Mouse (Mus musculus) gastrocnemius, postnatal 4 days (tissue): ENCODE measurements around the gene Fam228a. TPM values are rescaled to one million over a fixed set of nuclear protein-coding genes. Genes with fewer than 3 reads are reported as not detected.
A peak's percentile ranks its signal among the peaks of the same experiment; 100 is the strongest.

Source experiments
- DNase-seq, 2 experiments: peaks; one replicate each; pipeline ENCODE4 v3.0.0; 2021 to 2022; ENCODE audit warnings: low spot score in 2 of 2, mixed read lengths in 2 of 2
- total RNA-seq, 2 experiments: library from RNA; stranded (reverse); gene quantifications; 2 replicates each; pipeline ENCODE4 v1.2.3; 2021

Gene Fam228a
- total RNA-seq, 2 experiments from 2014 or later: 0.23 to 0.49 TPM

GRCm38 (mm10) chr12:4719066-4719761 is 19.0 kb downstream of the Fam228a start:
- DNase-seq: no peak

- no peak for DNase-seq
These were observed 20.8 kb downstream of the Fam228a start for GRCm38 (mm10) chr12:4717417-4717816.

- DNase-seq: no peak
These were observed 22.6 kb downstream of the Fam228a start for GRCm38 (mm10) chr12:4715606-4716005.

GRCm38 (mm10) chr12:4713361-4713760 is 24.9 kb downstream of the Fam228a start:
- DNase-seq: no peak

- DNase-seq: no peak
These were observed 28.3 kb downstream of the Fam228a start for GRCm38 (mm10) chr12:4709926-4710325.

- DNase-seq: no peak
These were observed 29.2 kb downstream of the Fam228a start for GRCm38 (mm10) chr12:4708881-4709604.

- no peak for DNase-seq
These were observed 29.9 kb downstream of the Fam228a start for GRCm38 (mm10) chr12:4708296-4708695.

GRCm38 (mm10) chr12:4707488-4708017 is 30.7 kb downstream of the Fam228a start:
- no peak for DNase-seq

GRCm38 (mm10) chr12:4706901-4707300 is 31.3 kb downstream of the Fam228a start:
- DNase-seq: no peak

GRCm38 (mm10) chr12:4706175-4706574 is 32.1 kb downstream of the Fam228a start:
- DNase-seq: no peak

- peak in 1 of 2 experiments; percentile 9 for DNase-seq
These were observed 32.6 kb downstream of the Fam228a start for GRCm38 (mm10) chr12:4705626-4706025.

GRCm38 (mm10) chr12:4694534-4694933 is 43.7 kb downstream of the Fam228a start:
- DNase-seq: no peak

- DNase-seq: peak in 1 of 2 experiments; percentile 7
These were observed 47.0 kb downstream of the Fam228a start for GRCm38 (mm10) chr12:4691193-4691592.

GRCm38 (mm10) chr12:4689341-4689740 is 48.9 kb downstream of the Fam228a start:
- peak in 1 of 2 experiments; percentile 9 for DNase-seq

GRCm38 (mm10) chr12:4688386-4688785 is 49.8 kb downstream of the Fam228a start:
- DNase-seq: peak in 1 of 2 experiments; percentile 9

- DNase-seq: no peak
These were observed 52.8 kb downstream of the Fam228a start for GRCm38 (mm10) chr12:4685441-4685840.

- DNase-seq: no peak
These were observed 58.3 kb downstream of the Fam228a start for GRCm38 (mm10) chr12:4679971-4680370.

GRCm38 (mm10) chr12:4676336-4676735 is 61.9 kb downstream of the Fam228a start:
- no peak for DNase-seq

- DNase-seq: no peak
These were observed 72.6 kb downstream of the Fam228a start for GRCm38 (mm10) chr12:4665675-4666037.

- no peak for DNase-seq
These were observed 73.1 kb downstream of the Fam228a start for GRCm38 (mm10) chr12:4664929-4665674.
